Mouse (Mus musculus) frontal cortex, adult 2 months (tissue): ENCODE data around the gene Fgf8. TPM values are rescaled to one million over a fixed set of nuclear protein-coding genes. Genes with fewer than 3 reads are reported as not detected.

Source experiments
- DNase-seq, 2 experiments: peaks; one replicate each; pipeline ENCODE4 v3.0.0; 2022; ENCODE audit warnings: low spot score in 1 of 2; ENCODE audit errors: extremely low spot score in 1 of 2
- polyA plus RNA-seq: library from polyadenylated mRNA; depleted of rRNA; stranded (reverse); fragments of >200 nt; gene quantifications from 2 replicates; pipeline ENCODE4 v1.2.3, GENCODE M21; 2012

Gene Fgf8
- polyA plus RNA-seq, 1 experiment = not detected

DNA sequence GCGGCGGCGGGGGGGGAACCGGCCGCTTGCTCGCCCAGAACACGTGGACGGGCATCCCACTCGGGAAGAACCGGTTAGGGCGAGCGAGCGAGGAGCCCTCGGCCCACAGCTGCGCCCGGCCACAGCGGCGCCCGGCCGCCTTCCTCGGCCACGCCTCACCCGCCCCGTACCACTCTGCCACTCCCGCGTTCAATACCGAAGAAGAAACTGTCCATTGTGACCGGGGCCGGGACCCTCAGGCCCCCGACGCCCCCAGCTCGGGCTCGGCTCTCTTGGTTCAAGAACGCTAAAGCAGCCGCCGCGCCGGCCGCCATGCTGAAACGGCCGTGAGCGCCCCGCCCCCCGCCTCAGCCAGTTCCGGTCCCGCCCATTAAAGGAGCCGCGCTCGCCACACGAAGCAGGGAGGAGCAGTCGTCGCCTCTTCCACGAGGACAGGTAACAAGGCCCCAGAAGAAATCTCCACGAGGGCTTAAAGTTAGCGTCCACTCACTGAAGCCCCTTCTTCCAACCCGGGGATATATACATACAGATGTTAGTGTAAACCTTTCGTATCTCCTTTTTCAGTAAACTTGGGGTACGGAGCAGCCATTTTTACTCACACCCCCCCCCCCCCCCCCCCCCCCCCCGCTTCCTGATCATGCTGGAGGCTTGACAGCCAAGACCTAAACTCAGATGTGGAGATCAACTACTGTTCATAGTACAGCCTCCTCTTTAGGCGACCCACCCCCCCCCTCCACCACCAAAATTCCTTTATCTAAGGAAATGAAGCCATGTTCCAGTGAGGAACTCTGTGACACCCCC is 6.7 kb upstream of the Fgf8 start, which contains the start of gene Npm3:
Gene Npm3, minus strand, starts transcription at position 349 of the 801 bp plus-strand sequence.
- peak; percentile 38 to 74 for DNase-seq

DNA sequence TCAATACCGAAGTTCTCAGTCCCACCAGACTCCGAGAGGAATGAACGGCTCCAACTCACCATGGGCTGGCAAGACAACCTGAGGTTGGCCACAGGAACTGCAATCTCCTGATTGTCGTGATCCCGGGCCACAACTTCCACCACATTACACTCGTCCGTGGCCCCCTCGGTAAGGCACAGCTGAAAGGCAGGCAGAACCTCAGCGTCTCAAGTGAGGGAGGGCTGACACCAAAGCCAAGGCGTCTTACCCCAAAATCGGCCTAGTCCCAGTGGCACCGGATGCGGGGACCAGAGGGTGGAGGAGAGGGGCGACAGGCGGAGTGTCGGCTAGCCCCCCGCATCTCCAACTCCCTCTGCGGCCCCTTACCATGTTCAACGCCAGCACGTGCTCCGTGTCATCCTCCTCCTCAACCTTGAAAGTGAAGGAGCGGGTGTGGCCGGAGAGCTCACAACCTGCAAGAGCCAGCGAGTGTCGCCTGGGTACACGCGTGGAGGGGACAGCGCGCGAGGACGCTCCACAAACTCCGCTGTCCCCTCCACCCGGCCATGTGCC is 6.1 kb upstream of the Fgf8 start:
- DNase-seq = no peak

- DNase-seq = no peak
Measured at GRCm38 (mm10) chr19:45748206-45748605, 5.5 kb upstream of the Fgf8 start.

DNA sequence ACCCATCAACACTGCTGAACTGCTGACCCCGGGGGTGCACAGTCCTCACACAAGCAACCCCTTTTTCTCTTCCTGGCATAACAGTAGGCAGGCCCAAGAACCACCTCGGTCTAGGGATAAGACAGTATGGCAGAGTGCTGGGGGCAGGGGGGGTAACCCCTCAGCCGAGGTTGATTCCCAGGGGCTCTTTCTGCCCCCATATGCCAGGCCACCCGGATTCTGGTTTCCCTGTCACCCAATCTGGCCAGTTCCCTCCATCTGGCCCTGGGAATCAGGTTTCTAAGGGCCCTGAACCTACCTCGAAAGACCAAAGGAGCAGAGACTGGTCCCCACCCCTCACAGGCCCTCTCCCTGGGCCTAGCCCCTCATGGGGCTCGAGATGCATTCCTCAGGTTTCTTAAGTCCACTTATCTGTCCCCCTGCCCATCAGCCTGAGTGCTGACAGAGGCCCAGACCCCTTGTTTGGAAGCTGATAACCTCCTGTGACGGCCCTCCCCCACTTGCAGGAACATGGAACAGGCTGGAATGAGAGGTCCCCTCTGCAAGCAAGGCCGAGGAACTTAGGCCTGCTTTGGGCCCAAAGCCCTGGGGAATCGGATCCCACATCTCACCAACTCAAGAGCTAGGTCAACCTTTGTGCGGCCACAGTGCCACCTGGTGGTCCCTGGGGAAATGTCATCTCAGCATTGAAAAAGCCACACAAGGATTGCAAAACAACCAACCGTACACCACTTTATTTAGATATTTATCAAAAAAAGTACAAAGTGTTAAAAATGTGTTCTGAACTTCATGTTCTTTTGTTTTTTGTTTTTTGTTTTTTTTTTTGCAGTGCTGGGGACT is 4.5 kb upstream of the Fgf8 start:
- peak; percentile 60 to 95 for DNase-seq

GRCm38 (mm10) chr19:45746153-45747020 is 3.7 kb upstream of the Fgf8 start:
- DNase-seq = peak; percentile 40 to 83

- DNase-seq = no peak
Measured at GRCm38 (mm10) chr19:45745344-45746152, 2.8 kb upstream of the Fgf8 start.

DNA sequence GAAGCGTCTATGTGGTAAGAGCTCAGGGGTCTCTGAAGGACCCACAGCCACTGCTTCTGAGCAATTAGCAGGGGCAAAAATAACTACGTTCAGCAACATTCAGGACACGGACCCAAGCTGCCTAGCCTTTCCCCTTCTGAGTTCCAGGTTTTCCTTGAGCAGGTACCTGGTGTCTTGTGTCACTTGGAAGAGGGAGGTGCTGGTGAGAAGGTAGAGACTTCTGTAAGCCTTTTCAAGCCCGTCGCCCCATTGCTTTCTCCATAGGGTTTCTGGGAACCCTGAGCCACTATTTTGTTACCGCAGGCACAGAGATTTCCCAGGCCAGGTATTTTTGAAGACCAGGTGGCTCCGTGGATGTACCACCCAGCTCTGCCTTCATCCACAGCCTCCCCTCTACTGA is 904 bp upstream of the Fgf8 start:
- no peak for DNase-seq

GRCm38 (mm10) chr19:45742984-45743575 is 365 bp upstream of the Fgf8 start:
- DNase-seq = no peak

GRCm38 (mm10) chr19:45741431-45742217 is 1.1 kb downstream of the Fgf8 start:
- DNase-seq = no peak

DNA sequence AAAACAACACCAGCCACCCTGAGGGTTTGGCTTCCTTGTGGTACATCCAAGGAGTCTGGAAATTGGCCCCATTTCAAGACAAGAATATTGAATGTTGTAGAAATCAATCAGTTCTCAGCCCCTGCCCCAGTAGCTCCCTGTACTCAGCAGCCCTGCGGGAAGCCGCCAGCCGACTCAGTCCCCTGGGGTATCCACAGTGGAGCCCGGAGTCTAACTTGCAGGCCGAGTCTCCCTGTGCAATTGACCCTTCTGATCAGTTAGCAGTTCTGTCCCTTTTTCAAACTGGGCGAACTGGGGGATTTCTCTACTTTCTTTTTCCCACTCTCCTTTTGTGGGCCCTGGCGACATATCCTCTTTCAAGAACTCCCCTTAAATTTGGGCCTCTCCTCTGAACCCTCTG is 1.9 kb downstream of the Fgf8 start:
- no peak for DNase-seq

- no peak for DNase-seq
Measured at GRCm38 (mm10) chr19:45740233-45740632, 2.5 kb downstream of the Fgf8 start.

DNA sequence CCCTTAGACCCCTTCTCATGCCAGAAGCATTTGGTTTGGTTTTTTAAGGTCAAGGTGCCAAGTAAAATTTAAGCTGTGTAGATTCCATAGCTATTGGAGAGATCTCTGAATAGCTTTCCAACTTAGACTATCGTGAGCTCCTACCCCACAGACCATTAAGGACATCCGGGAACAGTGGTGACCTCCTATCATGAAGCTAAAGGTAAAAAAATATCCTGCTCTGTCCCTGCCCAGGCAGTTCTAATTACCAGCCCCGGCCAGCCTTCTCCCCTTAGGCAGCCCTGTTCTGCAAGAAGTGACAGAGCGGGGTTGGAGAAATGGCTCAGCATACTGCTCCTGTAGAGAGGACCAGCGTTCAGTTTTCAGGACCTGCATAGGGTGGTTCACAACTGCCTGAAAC is 4.2 kb downstream of the Fgf8 start:
- DNase-seq = no peak

- no peak for DNase-seq
Measured at GRCm38 (mm10) chr19:45737846-45738484, 4.8 kb downstream of the Fgf8 start.

GRCm38 (mm10) chr19:45737208-45737845 is 5.4 kb downstream of the Fgf8 start:
- DNase-seq = no peak

GRCm38 (mm10) chr19:45736855-45737207 is 5.9 kb downstream of the Fgf8 start:
- no peak for DNase-seq

DNA sequence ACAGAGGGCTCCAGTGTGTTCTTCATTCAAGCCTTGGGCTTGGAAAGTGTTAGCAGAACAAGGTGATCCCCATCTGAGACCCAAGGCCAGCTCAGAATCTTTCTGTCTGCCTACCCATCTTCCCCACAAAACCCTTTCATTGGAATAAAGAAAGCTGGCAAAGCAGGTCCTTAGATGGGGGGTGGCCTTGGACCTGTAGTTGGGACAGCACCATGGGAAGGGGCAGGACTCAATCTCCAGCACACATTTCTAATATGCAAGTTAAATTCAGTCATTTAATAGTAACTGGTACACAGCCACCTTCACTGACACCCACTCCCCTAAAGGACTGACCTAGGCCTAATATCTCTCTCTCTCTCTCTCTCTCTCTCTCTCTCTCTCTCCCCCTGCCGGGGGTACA is 6.5 kb downstream of the Fgf8 start:
- no peak for DNase-seq

GRCm38 (mm10) chr19:45734762-45735161 is 8.0 kb downstream of the Fgf8 start:
- no peak for DNase-seq

DNA sequence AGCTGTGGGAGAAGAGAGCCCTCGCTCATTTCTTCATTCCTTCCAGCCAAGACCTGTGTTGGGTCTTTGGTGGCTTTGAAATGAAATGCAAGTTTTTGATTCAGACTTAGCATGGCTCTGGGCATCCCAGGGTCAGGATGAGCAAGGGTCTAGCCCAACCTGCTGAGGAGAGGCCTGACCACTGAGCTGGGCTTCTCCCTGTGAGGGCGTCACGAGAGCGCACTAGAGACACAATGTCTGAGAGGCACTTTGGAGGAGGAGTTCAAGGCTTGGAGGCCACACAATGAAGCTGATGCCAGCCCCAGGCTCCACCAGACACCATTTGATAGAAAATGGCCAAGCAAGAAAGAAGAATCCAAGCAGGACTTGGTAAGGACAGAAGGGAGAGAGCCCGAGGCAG is 8.5 kb downstream of the Fgf8 start:
- no peak for DNase-seq
